Mouse (Mus musculus): Measurements from ENCODE around the gene Ick. TPM values are rescaled to one million over a fixed set of nuclear protein-coding genes. Genes with fewer than 3 reads are reported as not detected.
"Not testable (repeated sequence)": the region's sequence is repeated elsewhere in the genome, so short reads cannot be mapped to it uniquely, and the experiment has no call there.

Gene Ick
- total RNA-seq, 4 experiments from 2014 or later: 18.7 to 25.0 (median 22.4) TPM

DNA sequence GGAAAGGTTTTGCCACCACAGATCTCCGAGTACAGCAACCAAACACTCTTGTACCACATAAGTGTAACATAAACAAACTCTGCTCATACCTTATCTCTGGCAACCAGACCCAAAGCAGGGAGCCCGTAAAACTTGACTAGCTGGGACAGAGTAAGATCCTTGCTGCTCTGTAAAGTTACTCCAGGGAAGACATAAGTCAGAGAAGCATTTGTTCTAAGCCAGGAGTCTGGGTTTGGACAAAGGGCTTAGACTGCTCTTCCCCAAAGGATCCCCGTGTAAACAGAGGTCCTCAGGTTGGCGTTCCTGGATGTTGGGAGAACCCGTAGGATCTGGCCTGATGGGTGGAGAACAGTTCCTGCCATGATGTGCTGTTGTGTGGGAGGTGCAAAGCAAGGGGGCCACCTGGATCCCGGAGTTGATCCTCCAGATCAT is 3.5 kb upstream of the Ick start:
- DNase-seq: no peak

DNA sequence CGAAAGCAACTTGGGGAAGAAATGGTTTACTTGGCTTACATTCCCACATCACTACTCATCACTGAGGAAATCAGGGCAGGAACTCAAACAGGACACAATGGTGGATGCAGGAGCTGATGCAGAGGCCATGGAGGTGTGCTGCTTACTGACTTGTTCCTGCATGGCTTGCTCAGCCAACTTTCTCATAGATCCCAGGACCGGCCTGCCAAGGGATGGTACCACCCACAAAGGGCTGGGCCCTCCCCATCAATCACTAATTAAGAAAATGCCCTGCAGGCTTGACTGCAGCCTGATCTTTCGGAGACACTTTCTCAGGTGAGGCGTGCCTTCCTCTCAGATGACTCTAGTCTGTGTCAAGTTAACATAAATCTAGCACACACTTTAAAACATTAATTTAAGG is 2.2 kb upstream of the Ick start:
- no peak for DNase-seq

DNA sequence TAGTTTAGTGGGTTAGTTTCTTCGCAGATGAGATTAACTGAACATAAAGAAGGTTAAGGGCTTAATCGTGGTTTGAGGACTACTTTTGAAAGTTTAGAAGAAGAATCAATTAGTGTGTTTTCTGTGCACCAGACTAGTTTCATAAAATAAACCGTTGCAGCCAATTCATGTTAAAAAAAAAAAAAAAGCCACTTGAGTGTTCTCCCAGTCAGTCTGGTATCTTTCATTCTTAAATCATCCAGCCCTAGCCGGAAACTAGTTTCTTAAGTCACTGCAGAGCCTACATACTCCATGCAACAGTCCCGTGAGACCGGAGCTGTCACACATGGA is 1.4 kb upstream of the Ick start:
- DNase-seq: no peak

DNA sequence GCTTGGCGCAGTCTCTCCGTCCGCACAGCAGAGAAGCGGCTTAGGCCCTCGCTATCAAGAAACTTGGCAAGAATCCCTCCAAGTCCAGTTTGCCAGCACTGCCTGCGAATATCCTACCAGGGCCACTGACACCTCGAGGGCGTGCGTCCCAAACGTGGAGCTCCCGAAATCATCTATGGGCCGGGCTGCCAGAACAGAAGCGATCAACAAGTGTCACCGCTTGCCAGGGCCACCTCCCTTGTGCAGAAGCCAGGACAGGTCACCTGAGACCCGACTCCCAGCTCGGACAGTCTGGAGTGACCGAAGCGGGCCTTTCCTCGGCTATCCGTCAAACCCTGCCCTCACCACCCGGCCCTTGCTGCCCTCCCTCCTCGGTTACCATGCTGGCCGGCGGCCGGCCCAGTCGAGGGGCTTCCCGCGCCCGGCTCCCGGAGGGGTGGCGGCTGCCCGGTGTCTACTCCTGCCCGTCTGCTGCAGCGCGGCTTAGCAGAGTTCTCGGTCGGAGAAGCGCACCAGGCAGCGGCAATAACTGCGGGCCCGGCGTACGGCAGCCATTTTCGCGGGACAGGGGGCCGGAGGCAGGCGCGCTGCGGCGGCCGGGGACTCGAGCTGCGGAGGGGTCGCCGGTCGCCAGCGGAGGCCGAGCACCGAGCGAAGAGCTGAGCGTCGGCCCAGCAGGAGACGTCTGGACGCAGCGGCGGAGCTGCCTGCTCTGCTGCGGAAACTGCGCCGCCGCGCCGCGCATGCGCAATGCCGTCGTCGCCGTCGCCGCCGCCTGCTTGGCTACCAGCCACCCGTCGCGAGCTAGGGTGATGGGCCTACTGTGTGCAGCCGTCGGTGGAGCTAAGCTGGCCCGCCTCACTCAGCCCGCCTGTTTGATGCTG is 838 bp upstream of the Ick start:
- peak; percentile 71 for DNase-seq

DNA sequence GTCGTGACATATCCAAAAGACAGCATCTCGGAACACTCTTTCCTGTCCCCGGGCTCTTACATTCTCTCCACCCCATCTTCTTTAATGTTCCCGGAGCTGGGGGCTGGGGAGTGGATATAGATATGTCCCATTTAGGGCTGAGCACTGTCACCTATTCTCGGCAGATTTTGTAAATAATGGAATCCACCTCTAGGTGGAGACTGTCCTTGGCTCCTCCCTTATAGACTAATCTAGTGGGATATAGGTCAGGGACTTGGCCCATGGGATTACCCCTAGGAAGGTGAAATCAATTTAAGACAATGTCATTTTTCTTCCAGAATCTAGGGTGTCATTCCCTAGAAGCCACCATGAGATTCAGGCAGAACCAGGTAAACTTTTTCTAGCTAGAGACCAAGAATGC is 664 bp downstream of the Ick start:
- DNase-seq: no peak

DNA sequence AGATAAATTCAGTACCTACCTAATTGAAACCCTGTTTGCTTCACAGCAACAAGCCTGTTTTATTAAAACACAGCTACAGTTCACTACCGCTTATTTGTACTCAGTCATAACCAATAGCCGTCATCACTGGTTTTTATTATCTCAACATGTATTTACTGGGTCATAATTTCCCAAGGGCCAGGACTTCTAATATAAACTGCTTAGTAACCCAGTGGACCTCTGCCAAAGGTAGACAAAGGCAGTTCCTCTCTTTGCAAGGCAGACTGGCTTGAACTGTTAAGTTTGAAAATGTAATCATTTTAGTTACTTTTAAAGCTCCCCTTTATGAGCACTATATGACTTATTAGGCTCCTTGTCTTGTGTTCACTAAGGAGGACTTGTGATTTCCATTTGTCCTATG is 2.5 kb downstream of the Ick start:
- no peak for DNase-seq

DNA sequence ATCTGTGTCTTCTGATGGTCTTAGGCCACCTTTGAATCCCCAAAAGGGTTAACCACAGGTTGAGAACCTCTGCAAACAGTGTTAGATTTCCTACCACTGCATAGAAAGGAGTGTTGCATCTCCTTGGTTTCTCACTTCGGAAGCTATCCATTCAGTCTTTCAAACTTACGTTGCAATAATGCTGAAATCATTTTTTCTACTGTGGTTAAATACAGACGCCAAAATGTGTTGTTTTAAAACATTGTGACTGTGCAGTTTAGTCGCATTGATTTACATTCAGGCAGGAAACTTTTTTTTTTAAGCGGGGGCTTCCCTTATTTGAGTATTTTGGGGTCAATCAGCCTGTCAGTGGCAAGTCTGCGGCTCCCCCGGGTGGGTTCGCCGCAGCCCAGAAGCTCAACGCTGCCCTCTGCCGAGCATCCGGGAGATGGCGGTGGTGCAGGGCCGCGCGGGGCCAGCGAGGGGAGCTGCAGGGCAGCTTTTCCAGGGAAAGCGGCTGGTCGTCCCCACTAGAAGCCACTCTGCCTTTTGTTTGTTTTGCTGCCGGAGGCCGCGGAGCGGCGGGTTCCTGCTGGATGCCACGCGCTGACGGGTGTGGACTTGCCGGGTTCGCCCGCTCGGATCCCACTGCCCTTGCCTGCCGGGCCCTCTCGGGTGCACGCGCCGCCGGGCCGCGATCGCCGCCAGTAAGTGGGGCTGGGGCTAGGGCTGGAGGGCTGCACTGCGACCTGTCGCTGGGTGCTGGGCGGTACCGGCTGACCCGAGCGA is 4.0 kb downstream of the Ick start:
- peak; percentile 87 for DNase-seq

DNA sequence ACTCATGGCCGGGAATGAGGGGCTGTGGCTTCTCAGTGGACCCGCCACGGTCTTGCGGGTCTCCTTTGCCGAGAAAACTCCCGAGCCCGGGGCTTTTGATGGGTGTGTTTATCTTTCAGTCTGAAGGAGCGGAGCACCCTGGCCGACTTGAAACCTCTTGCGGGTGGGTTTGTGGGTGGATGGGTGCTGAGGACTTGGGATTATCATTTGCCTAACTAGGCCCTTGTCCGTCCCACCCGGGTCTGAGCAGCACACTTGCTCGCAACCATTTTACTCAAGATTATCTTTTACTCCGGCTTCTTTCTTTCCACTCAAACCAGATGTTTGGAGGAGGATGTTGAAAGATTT is 4.5 kb downstream of the Ick start:
- DNase-seq: no peak

DNA sequence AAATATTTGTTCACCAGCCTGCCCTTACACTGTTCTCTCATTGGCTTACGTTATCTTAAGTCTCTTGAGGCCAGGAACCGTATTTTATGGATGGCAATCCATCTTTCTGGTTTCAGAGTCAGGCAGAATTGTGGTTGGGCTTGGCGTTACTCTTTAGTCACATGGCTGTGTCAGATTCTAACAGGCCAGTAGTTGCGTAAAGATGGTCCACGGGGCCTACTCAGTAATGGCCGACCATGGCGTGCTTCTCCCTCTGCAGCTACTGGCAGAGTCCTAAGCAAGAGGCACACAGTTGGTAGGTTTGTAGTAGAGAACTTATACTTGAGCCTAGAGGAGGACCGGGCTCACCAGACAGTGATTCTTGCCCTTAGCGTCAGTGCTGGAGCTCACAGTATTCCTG is 6.8 kb downstream of the Ick start:
- DNase-seq: no peak

DNA sequence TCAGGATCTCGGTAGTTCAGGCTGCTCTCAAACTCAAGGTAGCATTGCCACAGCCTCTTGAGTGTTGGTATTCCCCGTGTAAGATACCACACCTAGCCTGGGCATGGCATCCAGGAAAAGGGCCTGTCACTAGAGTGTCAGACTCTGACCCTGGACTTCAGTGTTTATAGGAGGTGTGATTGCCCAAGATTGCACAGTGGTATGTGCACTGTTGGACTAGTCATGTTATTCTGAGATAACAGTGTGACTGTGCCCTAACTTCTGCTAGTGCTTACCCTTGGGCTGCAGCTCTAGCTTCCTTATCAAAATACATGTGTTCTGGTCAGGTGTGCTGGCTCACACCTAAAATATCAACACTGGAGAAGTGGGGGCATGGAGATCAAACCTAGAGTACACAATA is 8.7 kb downstream of the Ick start:
- no peak for DNase-seq

DNA sequence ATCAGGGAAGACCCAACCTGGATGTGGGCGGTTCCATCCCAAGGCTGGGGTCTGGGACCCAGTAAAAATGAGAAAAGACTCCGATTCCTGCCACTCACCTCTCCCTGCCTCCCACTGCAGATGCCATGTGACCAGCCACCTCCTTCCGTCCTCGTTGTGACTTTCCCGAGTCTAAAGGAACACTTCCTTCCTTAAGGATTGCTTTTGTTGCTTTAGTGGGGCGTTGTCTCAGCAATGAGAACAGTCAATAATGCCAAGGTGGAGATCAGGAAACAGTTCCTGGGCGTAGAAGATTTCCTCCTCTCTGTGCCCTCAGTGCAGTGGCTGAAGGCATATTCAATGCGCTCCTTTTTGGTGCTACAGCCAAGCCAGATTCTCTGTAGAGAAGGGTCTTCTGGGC is 12.4 kb downstream of the Ick start:
- DNase-seq: no peak

DNA sequence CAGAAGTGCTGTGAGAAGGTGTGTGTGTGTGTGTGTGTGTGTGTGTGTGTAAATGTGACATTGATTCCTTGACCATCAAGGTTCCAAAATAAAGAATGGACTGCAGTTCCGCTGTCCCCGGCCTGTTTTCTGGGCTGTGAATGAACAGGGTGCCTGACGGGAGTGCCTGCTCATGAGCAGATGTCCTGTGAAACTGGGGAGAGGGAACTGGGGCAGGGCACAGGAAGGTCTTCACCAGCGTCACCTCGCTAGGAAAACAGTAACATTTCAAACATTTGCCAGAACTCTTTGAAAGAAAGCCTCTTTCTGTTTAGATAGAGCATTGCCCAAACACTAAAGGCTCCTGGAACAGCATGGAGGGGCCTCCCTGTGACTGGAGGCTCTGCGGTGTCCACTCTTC is 13.0 kb downstream of the Ick start:
- no peak for DNase-seq

DNA sequence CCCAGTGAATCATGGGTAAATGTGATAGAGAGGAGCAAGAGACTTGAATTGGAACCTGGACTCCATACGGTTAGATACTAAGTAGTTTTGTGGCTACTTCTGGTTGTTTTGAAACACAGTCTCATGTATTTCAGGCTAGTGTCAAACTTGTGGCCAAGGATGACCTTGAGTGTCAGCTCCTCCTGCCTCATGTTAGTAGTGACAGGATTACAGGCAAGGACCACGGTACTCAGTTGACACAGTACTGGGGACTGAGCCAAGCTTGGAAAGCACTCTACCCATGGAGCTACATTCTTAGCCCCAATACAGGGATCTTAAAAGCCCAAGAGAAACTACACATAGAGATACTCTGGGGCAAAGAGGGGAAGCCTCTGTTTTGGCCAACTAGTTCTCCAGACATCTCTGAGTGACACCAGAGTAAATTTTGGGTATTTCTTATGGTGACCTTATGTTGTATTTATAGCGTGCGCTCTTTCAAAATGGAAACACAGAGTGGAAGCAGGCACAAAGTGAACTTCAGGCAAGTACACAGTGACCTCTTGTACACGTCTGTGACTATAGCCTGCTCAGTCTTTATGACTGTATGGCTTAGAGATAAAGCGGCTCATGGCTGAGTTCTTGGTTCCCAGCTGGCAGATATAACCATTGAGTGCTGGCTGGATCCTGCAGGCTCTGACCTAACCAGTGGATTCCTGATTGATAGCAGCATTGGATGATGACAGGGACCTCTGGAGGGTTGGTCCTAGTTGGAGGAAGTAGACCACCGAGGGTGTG is 14.1 kb downstream of the Ick start:
- DNase-seq: no peak

DNA sequence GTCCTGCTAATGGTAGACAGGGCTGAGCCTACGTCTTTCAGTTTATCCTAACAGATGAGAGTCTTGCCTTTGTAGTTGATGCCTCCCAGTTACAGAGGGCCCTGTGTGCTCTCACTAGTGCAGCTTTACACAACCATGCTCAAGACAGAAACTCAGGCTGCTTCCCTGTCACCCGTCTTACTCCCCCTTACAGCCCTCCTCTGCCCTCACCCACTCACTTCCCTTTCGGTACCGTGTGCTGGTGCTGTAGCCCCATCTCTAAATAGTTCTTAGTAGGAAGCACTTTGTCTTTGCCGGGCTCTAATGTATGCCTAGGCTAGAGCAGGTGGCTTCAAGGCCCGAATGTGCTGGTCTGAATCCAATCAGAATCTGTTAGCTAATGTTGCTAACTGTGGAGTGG is 15.3 kb downstream of the Ick start:
- no peak for DNase-seq

DNA sequence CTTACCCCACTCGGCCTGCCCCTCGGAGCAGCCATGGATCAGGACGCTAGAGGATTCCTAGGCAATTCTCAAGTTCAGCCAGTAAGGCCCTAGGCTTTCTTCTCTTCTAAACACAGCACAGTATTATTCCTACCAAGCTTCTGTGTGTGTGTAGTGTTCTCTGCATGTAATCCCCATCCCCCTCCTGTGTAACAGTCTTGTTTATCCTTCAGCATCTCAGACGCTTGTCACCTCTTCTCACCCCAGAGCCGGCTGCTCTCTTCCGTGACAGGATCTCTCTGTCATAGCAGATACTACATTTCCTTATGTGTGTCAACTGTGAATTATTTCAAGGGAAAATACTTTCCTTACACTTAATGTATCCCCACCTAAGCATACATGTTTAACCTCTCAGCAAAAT is 17.0 kb downstream of the Ick start:
- DNase-seq: no peak

DNA sequence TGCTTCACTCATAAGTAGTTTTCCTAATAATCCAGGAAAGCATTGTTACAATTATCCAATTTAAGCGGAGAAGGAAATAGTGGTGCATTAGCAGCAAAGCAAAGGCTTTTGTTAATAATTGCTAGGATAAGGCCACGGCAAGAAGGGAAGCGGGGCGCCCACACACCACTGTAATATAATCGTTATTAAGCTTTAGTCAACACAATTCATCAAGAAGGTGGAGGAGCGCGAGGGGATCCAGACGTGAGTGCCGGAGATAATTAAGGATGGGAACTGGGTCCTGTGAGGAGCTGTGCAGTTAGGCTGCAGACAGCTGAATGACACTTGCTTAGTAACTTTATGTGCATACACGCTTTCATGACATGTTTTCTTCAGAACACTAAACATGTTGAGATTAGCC is 17.7 kb downstream of the Ick start:
- no peak for DNase-seq

DNA sequence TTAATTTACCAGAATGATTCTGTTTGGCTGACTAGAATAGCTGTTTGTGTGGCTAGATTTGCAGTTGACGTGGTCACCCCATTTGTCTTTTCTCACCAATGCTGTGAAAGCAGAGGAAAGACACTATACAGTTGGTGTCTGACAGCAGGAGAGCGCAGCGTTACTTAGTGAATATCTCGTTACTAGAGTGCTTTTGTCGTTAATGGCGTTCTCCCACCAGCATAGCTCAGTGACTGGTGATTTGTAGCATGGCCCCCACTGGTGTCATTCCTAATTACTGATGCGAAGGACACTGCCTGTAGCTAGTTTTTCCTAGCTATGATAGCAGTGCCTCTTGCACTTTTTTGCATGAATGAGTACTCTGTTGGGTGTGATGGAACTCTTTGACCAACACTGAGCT is 26.7 kb downstream of the Ick start:
- DNase-seq: no peak

DNA sequence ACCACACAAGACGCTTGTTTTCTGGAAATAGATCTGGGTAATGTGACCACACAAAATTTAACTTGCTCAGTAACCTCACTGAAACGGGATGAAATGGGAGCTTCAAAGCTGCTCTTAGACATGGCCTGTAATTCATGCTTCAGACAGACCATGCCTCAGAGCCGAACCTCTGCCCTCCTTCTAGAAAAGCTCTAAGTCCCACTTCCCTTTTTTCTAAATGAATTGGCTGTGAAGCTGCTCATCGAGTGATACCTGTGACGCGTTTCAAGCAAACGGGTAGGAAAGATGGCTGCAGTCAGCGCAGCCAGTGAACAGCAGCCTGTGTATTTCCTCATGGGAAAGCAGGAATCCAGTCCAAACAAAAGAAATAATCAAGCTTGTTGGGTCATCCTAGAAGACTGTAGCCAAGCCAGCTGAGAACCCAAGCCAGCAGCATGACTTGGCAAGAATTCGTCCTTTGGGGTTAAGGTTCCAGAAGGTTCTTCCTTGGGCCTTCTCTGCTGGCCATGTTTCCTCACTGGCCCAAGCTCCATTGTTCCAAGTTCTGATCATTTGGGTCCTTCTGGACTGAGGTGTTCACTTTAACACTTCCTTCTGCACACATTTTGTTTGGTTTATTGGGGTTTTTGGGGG is 29.2 kb downstream of the Ick start:
- DNase-seq: no peak

DNA sequence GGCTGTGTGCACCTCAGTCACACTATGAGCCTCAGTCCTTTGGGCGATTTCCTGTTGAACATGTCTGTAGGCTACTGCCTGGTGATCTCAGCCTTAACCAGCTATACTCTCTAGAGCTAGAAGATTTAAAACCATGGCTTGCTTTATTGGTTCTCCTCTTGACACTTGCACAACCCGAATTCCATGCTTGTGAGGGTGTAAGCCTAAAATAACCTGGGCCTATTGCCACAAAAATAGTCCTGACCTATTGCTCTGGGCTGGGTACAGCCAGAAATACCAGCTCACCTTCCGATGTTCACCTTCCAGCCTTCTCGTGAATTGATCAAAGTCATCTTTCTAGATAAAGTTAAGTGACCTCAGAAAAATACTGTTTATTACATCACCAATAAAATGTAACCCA is 30.5 kb downstream of the Ick start:
- DNase-seq: no peak

DNA sequence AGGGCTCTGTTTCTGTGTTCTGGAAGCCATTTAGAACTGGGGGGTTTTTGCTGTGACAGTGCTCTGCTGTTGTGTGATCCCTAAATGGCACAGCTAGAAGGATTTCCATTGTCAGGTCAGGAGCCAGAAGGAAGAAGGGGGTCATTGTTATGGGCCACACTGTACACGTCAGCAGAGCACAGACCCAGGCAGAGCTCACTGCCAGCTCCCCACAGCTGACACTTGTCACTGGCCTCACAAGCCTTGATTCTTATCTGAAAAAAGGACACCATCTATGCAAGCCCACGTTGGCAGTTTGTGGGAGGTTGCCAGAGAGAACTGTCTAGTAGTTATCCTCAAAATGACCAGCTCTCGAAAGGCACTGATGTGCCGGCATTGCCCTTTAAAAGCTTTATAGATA is 37.1 kb downstream of the Ick start:
- DNase-seq: no peak

DNA sequence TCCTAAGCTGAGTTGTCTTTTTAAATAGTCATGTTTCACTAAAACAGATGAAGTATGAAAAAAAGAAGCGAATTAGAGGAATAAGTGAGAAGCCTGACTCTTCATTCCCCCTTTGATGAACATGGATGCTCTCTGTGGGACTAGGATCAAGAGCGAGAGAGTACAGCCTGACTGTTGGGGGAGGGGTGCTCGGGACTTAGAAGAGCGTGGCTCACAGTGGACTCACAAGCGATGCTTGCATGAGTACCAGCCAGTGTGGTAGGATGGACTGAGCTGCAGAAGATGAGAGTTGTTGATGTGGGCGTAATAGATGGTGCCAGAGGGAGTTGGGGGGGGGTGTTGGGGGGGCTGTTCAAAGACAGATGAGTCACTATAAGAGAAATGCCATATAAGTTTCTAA is 37.6 kb downstream of the Ick start:
- no peak for DNase-seq

DNA sequence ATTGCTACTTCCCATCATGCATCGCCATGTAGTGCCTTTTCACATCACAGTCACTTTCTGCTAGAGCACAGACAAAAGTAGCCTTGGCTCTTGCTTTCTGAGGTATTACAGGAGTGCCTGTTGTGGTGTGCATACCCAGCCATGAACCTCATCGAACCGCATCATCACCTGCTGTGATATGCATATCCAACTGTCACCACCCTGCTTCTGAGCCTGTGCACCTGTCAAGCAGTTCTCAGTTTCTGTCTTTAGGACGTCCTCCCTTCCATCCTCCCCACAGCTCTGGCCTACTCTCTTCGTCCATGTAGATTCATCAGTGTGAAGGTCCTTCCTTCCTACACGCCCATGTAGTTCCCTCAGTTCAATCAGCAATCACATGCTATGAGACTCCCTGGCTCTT is 39.2 kb downstream of the Ick start:
- no peak for DNase-seq

DNA sequence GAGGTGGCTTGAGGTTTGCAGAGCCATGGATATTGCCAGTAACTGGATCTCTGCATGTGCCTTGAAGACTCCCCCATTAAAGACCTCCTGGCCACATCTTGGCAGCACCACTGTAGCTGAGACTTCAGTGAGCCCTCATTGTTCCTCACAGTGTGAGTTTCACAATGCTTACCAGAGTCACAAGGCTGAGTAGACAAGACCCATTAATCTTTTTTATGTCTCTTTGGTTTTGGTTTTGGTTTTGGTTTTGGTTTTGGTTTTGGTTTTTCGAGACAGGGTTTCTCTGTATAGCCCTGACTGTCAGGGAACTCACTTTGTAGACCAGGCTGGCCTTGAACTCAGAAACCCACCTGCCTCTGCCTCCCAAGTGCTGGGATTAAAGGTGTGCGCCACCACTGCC is 40.8 kb downstream of the Ick start:
- DNase-seq: not testable (repeated sequence)
